Mouse (Mus musculus) heart, embryonic 16.5 days (tissue): ENCODE data around the gene Il10ra. TPM values are rescaled to one million over a fixed set of nuclear protein-coding genes. Genes with fewer than 3 reads are reported as not detected.
A peak's percentile ranks its signal among the peaks of the same experiment; 100 is the strongest.

ENCODE experiments used
- ATAC-seq: fragments of 200-750 bp; cut with Nextera tagmentation; replicated peaks from 2 replicates; pipeline ENCODE4 v1.8.0; 2017; ENCODE audit warnings: moderate number of reproducible peaks; ENCODE audit not compliant: insufficient read depth, low FRiP score; ENCODE audit errors: extremely low read depth
- H3K27ac ChIP-seq: fragments of 300-500 bp; sonication (generic); 2 replicates; pipeline ENCODE4 v1.5.1; 2014; ENCODE audit warnings: mild to moderate bottlenecking, low read length, control low read depth, moderate library complexity
- H3K27me3 ChIP-seq: fragments of 300-500 bp; sonication (generic); 2 replicates; pipeline ENCODE4 v1.6.1; 2014; ENCODE audit warnings: low read length, mixed read lengths; ENCODE audit not compliant: control insufficient read depth, insufficient read depth
- H3K36me3 ChIP-seq: fragments of 300-500 bp; sonication (generic); 2 replicates; pipeline ENCODE4 v1.6.1; 2014; ENCODE audit not compliant: control insufficient read depth, insufficient read depth
- H3K4me1 ChIP-seq: fragments of 300-500 bp; sonication (generic); 2 replicates; pipeline ENCODE4 v1.6.1; 2014; ENCODE audit warnings: low read length, mixed read lengths; ENCODE audit not compliant: control insufficient read depth, insufficient read depth
- H3K4me2 ChIP-seq: fragments of 300-500 bp; sonication (generic); 2 replicates; pipeline ENCODE4 v1.6.1; 2014; ENCODE audit warnings: low read depth, mild to moderate bottlenecking, control low read depth, low read length
- H3K4me3 ChIP-seq: fragments of 300-500 bp; sonication (generic); 2 replicates; pipeline ENCODE4 v1.5.1; 2014; ENCODE audit warnings: mild to moderate bottlenecking, control low read depth, low read length
- H3K9ac ChIP-seq: fragments of 300-500 bp; sonication (generic); 2 replicates; pipeline ENCODE4 v1.6.1; 2014; ENCODE audit warnings: low read length, control low read depth
- H3K9me3 ChIP-seq: fragments of 300-500 bp; sonication (generic); replicated peaks from 2 replicates; pipeline ENCODE4 v1.6.1; 2016; ENCODE audit warnings: low read length; ENCODE audit not compliant: control insufficient read depth
- WGBS: fragments of 180-500 bp; shearing (Covaris S2); extraction: QIAGEN DNeasy Blood & Tissue Kit; methylation state at CpG from one replicate; pipeline ENCODE4 v1.1.7; 2014; 5-methylcytosine and 5-hydroxymethylcytosine counted together
- polyA plus RNA-seq: library from polyadenylated mRNA; unstranded; fragments of >200 nt; fragmentation: Nextera tagmentation; extraction: Ambion mirVana; gene quantifications from 2 replicates; pipeline ENCODE4 v1.2.1, GENCODE M21; 2015

The Il10ra gene
- polyA plus RNA-seq, 1 experiment from 2014 or later = 1.7 TPM

DNA sequence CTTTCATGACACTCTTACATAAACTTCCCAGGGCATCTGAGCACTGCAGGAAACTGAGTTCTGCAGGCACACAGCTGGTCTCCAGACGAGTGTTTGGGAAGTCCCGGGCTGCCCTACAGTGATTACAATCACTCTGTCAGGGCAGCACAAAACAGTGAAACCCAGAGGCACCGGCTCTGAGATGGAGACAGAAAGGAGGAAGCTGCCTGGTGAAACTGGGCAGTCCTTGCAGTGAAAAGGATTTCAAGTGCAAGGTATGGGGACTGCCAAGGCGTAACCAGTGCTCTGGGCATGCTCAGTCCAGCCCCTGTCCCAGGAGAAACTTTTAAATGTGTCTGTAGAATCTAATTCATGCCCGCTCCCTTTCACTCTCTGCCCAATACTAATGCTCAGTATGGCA lies 3.3 kb upstream of the Il10ra start:
- Histone ChIP-seq H3K4me1 (peaks cover 4% of the 10 kb centered on the region; the same call in 1 of the 2 replicates), H3K36me3 (no peaks in the 10 kb centered on the region), H3K27me3 (peaks cover 32% of the 10 kb centered on the region), H3K9ac (no peak overlapping the region), H3K4me2 (no peak overlapping the region), H3K4me3 (no peak overlapping the region), H3K27ac (no peak overlapping the region), H3K9me3 (no peaks in the 10 kb centered on the region)
- WGBS = 36% methylated on average over 5 of the region's 5 CpGs
- ATAC-seq = no peak

DNA sequence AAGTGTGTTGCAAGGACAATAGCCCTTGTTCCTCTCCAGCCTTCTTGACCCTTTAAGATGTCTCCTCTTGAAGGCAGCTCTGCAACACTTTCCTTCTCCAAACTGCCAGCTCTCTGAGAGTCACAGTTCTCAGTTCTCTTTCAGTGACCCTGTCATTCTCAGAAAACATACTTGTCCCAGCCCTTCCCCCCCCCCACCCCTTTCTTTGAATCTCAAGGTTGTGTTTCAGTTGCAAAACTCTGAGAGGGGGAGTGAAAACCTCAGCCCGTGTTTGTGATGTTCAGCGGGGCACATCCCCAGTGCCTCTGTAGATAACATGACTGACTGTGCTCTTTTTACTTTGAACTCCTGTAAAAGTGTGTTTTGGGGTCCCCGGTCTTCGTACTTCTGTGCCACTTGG lies 870 bp downstream of the Il10ra start:
- Histone ChIP-seq H3K4me1 (peaks cover 4% of the 10 kb centered on the region; the same call in 1 of the 2 replicates), H3K4me2 (no peak overlapping the region), H3K36me3 (no peaks in the 10 kb centered on the region), H3K9me3 (no peaks in the 10 kb centered on the region), H3K27ac (no peak overlapping the region), H3K9ac (no peak overlapping the region), H3K27me3 (peaks cover 39% of the 10 kb centered on the region), H3K4me3 (peak overlapping the region; percentile 42; the same call in 1 of the 2 replicates)
- 49% methylated on average over 4 of the region's 4 CpGs for WGBS
- ATAC-seq = no peak

DNA sequence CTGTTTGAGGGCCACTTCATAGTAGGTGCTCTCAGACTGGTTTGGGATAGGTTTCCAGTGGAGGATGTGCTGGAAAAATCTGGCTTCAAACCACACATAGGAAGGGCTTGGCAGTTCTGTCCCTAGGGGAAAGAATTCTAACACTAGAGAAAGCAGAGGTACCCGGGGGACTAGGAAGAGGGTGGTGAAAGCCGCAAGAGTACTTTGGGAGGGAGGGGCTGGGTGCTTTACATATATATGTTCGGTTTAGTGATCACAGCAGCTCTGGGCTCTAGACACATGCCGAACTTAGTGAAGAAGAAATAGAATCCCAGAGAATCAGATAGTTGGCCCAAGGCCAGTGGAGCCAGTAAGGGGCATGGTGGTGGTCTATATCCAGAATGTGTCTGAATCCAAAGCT lies 1.9 kb downstream of the Il10ra start:
- Histone ChIP-seq H3K27ac (no peak overlapping the region), H3K27me3 (peaks cover 39% of the 10 kb centered on the region), H3K9ac (no peak overlapping the region), H3K36me3 (no peaks in the 10 kb centered on the region), H3K9me3 (no peaks in the 10 kb centered on the region), H3K4me2 (peak overlapping the region; percentile 29; the same call in 1 of the 2 replicates), H3K4me3 (no peak overlapping the region), H3K4me1 (peaks cover 4% of the 10 kb centered on the region; the same call in 1 of the 2 replicates)
- whole genome bisulfite sequencing = 77% methylated on average over 4 of the region's 4 CpGs
- no peak for ATAC-seq

DNA sequence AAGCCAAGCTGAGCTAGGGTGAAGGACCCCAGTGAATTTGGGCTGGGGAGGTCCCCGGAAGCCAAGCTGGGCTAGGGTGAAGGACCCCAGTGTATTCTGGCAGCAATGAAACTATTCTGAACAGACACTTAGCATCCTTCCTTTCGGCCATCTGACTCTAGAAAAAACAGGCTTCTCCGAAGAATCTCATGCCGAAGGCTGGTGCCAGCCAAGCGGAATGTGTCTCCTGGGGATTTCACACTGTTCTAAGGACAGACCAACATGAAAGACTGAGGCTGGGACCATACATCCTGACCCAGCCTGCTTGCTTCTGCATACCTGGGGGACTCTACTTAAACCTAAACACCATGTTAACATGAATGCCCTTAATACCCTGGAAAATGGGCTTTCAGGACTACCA lies 7.1 kb downstream of the Il10ra start:
- no peaks in the 10 kb centered on the region for H3K4me1 ChIP-seq
- no peaks in the 10 kb centered on the region for H3K36me3 ChIP-seq
- H3K9me3 ChIP-seq = no peaks in the 10 kb centered on the region
- H3K9ac ChIP-seq = no peak overlapping the region
- H3K27ac ChIP-seq = no peak overlapping the region
- H3K27me3 ChIP-seq = peaks cover 4% of the 10 kb centered on the region; the same call in 1 of the 2 replicates
- H3K4me2 ChIP-seq = no peak overlapping the region
- 76% methylated on average over 5 of the region's 5 CpGs for WGBS
- ATAC-seq = no peak
- no peak overlapping the region for H3K4me3 ChIP-seq

DNA sequence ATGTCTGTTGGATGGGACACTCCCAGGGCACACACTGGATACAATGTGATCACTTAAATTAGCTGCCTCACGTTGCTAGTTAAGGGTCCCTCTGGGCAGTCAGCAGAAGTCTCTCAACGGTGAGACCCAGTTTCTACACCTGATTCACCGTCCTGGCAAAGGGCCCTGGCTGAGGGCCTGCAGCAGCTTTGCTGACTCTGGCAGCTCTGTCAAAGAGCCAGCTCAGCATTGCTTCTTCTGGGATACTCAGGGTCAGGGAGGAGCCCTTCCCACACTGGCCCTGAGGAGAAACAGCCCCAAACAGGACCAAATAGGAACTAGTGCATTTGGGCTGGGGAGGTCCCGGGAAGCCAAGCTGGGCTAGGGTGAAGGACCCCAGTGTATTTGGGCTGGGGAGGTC lies 7.5 kb downstream of the Il10ra start:
- H3K27me3 ChIP-seq = peaks cover 3% of the 10 kb centered on the region; the same call in 1 of the 2 replicates
- H3K9me3 ChIP-seq = no peaks in the 10 kb centered on the region
- H3K9ac ChIP-seq = no peak overlapping the region
- no peak overlapping the region for H3K27ac ChIP-seq
- WGBS = 45% methylated on average over 4 of the region's 4 CpGs
- H3K4me2 ChIP-seq = no peak overlapping the region
- ATAC-seq = no peak
- H3K36me3 ChIP-seq = no peaks in the 10 kb centered on the region
- no peaks in the 10 kb centered on the region for H3K4me1 ChIP-seq
- no peak overlapping the region for H3K4me3 ChIP-seq

- H3K4me2 ChIP-seq = no peak overlapping the region
- 73% methylated on average over 13 of the region's 13 CpGs for WGBS
- H3K4me3 ChIP-seq = no peak overlapping the region
- no peak overlapping the region for H3K27ac ChIP-seq
- H3K27me3 ChIP-seq = no peaks in the 10 kb centered on the region
- no peaks in the 10 kb centered on the region for H3K4me1 ChIP-seq
- H3K9ac ChIP-seq = no peak overlapping the region
- H3K36me3 ChIP-seq = no peaks in the 10 kb centered on the region
- ATAC-seq = no peak
- H3K9me3 ChIP-seq = no peaks in the 10 kb centered on the region
Observed at GRCm38 (mm10) chr9:45259065-45259464, 9.9 kb downstream of the Il10ra start.

- Histone ChIP-seq H3K27ac (no peak overlapping the region), H3K4me3 (no peak overlapping the region), H3K36me3 (no peaks in the 10 kb centered on the region), H3K27me3 (no peaks in the 10 kb centered on the region), H3K9me3 (no peaks in the 10 kb centered on the region), H3K4me2 (no peak overlapping the region), H3K4me1 (no peaks in the 10 kb centered on the region), H3K9ac (no peak overlapping the region)
- WGBS = 82% methylated on average over 5 of the region's 5 CpGs
- no peak for ATAC-seq
Observed at GRCm38 (mm10) chr9:45255967-45256366, 13.0 kb downstream of the Il10ra start.

DNA sequence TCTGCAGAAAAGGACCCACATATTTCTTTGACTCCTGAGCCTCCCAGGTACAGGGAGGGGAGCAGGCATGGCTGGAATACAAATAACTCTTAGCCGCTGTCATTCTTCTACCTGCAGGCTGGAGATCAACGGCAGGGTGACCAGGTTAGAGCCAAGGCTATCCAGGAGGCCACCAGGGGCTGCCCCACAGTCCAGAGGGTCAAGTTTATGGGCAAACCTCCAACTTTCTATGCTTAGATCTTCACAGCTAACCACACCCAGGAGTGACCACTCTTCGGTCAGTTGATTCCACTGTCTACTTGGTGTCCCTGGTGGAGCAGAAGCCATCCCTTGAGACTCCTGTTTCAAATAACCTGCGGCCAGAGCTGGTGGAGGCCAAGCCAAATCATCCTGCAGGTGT lies 13.5 kb downstream of the Il10ra start:
- H3K36me3 ChIP-seq = no peaks in the 10 kb centered on the region
- H3K9ac ChIP-seq = no peak overlapping the region
- no peaks in the 10 kb centered on the region for H3K9me3 ChIP-seq
- no peak overlapping the region for H3K27ac ChIP-seq
- no peaks in the 10 kb centered on the region for H3K4me1 ChIP-seq
- no peak overlapping the region for H3K4me2 ChIP-seq
- H3K27me3 ChIP-seq = no peaks in the 10 kb centered on the region
- ATAC-seq = no peak
- no peak overlapping the region for H3K4me3 ChIP-seq
- WGBS = 87% methylated on average over 4 of the region's 4 CpGs

GRCm38 (mm10) chr9:45254605-45255004 lies 14.3 kb downstream of the Il10ra start:
- no peak overlapping the region for H3K4me3 ChIP-seq
- no peak overlapping the region for H3K4me2 ChIP-seq
- H3K4me1 ChIP-seq = no peaks in the 10 kb centered on the region
- no peak for ATAC-seq
- 47% methylated on average over 4 of the region's 4 CpGs for WGBS
- no peaks in the 10 kb centered on the region for H3K36me3 ChIP-seq
- no peaks in the 10 kb centered on the region for H3K27me3 ChIP-seq
- no peak overlapping the region for H3K27ac ChIP-seq
- H3K9ac ChIP-seq = no peak overlapping the region
- no peaks in the 10 kb centered on the region for H3K9me3 ChIP-seq

DNA sequence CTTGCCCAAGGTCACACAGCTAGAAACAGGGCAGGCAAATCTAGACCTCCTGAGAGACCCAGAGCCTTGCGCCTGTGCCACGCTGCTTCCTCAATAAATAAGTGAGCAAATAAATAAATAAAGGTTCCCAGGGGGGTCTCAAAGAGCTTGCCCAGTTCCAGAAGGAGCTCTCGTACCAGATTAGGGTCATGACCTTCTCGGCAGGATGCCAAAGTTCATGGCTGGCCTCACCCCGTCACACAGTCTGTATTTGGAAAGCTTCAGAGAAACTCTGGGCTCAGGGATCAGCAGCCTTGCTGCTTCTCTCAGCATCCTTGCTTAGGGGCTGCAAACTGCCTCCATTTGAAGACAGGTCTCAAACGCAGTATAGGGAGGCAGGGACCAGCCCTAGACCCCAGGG lies 14.9 kb downstream of the Il10ra start:
- H3K27me3 ChIP-seq = no peaks in the 10 kb centered on the region
- no peaks in the 10 kb centered on the region for H3K36me3 ChIP-seq
- no peak for ATAC-seq
- H3K9me3 ChIP-seq = no peaks in the 10 kb centered on the region
- no peaks in the 10 kb centered on the region for H3K4me1 ChIP-seq
- H3K9ac ChIP-seq = no peak overlapping the region
- no peak overlapping the region for H3K4me2 ChIP-seq
- H3K4me3 ChIP-seq = no peak overlapping the region
- WGBS = 60% methylated on average over 6 of the region's 6 CpGs
- no peak overlapping the region for H3K27ac ChIP-seq
